Mouse (Mus musculus): ENCODE measurements around the gene Gab2. TPM values are rescaled to one million over a fixed set of nuclear protein-coding genes. Genes with fewer than 3 reads are reported as not detected.

The Gab2 gene
- total RNA-seq, 1 experiment, result 1.1 TPM

GRCm38 (mm10) chr7:97356253-97356652, 274.9 kb downstream of the Gab2 start:
- Histone ChIP-seq H3K36me3 (ENCODE audit: control insufficient read depth, insufficient read depth, low read length, poor library complexity, severe bottlenecking) (no peaks in the 10 kb centered on the region), H3K27ac (ENCODE audit: insufficient read depth, low read depth, low read length, poor library complexity, severe bottlenecking) (no peak overlapping the region), H3K4me1 (ENCODE audit: control insufficient read depth in 2 of 2, insufficient read depth in 2 of 2, low read length in 2 of 2, poor library complexity in 1 of 2) (peaks cover 0 to 2% of the 10 kb centered on the region in 2 experiments; a peak in 1 of 4 replicates), H3K9me3 (ENCODE audit: control insufficient read depth, insufficient read depth, low read depth, low read length) (no peaks in the 10 kb centered on the region), H3K9ac (ENCODE audit: insufficient read depth, low read depth, low read length, poor library complexity, severe bottlenecking) (no peak overlapping the region), H3K4me3 (ENCODE audit: insufficient read depth in 1 of 2, low read depth in 1 of 2, low read length in 2 of 2, poor library complexity in 1 of 2, severe bottlenecking in 1 of 2) (no peak overlapping the region)
- DNase-seq (ENCODE audit: low read depth, low spot score), result no peak
- in situ Hi-C loops (cut with MboI; ENCODE audit: low sequenced_read_pairs in 2 of 2, unreplicated experiment in 2 of 2), result no loop called here
- TF ChIP-seq CHD2 (IDR thresholded peaks at IDR 0.05; ENCODE audit: low read depth, low read length) (no peak), ZC3H11A (IDR thresholded peaks at IDR 0.05; ENCODE audit: borderline replicate concordance, low read depth, low read length) (no peak), HCFC1 (IDR thresholded peaks at IDR 0.05; ENCODE audit: borderline replicate concordance, insufficient read depth, low read length) (no peak), MAFK (IDR thresholded peaks at IDR 0.05; ENCODE audit: insufficient read depth, low read depth, low read length) (no peak), ZNF384 (IDR thresholded peaks at IDR 0.05; ENCODE audit: low read depth, low read length) (no peak)

GRCm38 (mm10) chr7:97356875-97357276, 275.5 kb downstream of the Gab2 start:
- DNase-seq (ENCODE audit: low read depth, low spot score), result no peak
- Histone ChIP-seq H3K4me3 (ENCODE audit: insufficient read depth in 1 of 2, low read depth in 1 of 2, low read length in 2 of 2, poor library complexity in 1 of 2, severe bottlenecking in 1 of 2) (no peak overlapping the region), H3K27ac (ENCODE audit: insufficient read depth, low read depth, low read length, poor library complexity, severe bottlenecking) (no peak overlapping the region), H3K4me1 (ENCODE audit: control insufficient read depth in 2 of 2, insufficient read depth in 2 of 2, low read length in 2 of 2, poor library complexity in 1 of 2) (peaks cover 0 to 2% of the 10 kb centered on the region in 2 experiments; a peak in 1 of 4 replicates), H3K9ac (ENCODE audit: insufficient read depth, low read depth, low read length, poor library complexity, severe bottlenecking) (no peak overlapping the region), H3K36me3 (ENCODE audit: control insufficient read depth, insufficient read depth, low read length, poor library complexity, severe bottlenecking) (no peaks in the 10 kb centered on the region), H3K9me3 (ENCODE audit: control insufficient read depth, insufficient read depth, low read depth, low read length) (no peaks in the 10 kb centered on the region)
- in situ Hi-C loops (cut with MboI; ENCODE audit: low sequenced_read_pairs in 2 of 2, unreplicated experiment in 2 of 2), result no loop called here
- TF ChIP-seq HCFC1 (IDR thresholded peaks at IDR 0.05; ENCODE audit: borderline replicate concordance, insufficient read depth, low read length) (no peak), CHD2 (IDR thresholded peaks at IDR 0.05; ENCODE audit: low read depth, low read length) (no peak), MAFK (IDR thresholded peaks at IDR 0.05; ENCODE audit: insufficient read depth, low read depth, low read length) (no peak), ZNF384 (IDR thresholded peaks at IDR 0.05; ENCODE audit: low read depth, low read length) (no peak), ZC3H11A (IDR thresholded peaks at IDR 0.05; ENCODE audit: borderline replicate concordance, low read depth, low read length) (no peak)

GRCm38 (mm10) chr7:97357840-97358239, 276.5 kb downstream of the Gab2 start:
- Histone ChIP-seq H3K9me3 (ENCODE audit: control insufficient read depth, insufficient read depth, low read depth, low read length) (no peaks in the 10 kb centered on the region), H3K4me3 (ENCODE audit: insufficient read depth in 1 of 2, low read depth in 1 of 2, low read length in 2 of 2, poor library complexity in 1 of 2, severe bottlenecking in 1 of 2) (no peak overlapping the region), H3K27ac (ENCODE audit: insufficient read depth, low read depth, low read length, poor library complexity, severe bottlenecking) (no peak overlapping the region), H3K4me1 (ENCODE audit: control insufficient read depth in 2 of 2, insufficient read depth in 2 of 2, low read length in 2 of 2, poor library complexity in 1 of 2) (peaks cover 0 to 2% of the 10 kb centered on the region in 2 experiments; a peak in 1 of 4 replicates), H3K36me3 (ENCODE audit: control insufficient read depth, insufficient read depth, low read length, poor library complexity, severe bottlenecking) (no peaks in the 10 kb centered on the region), H3K9ac (ENCODE audit: insufficient read depth, low read depth, low read length, poor library complexity, severe bottlenecking) (no peak overlapping the region)
- no peak for DNase-seq (ENCODE audit: low read depth, low spot score)
- TF ChIP-seq HCFC1 (IDR thresholded peaks at IDR 0.05; ENCODE audit: borderline replicate concordance, insufficient read depth, low read length) (no peak), ZC3H11A (IDR thresholded peaks at IDR 0.05; ENCODE audit: borderline replicate concordance, low read depth, low read length) (no peak), ZNF384 (IDR thresholded peaks at IDR 0.05; ENCODE audit: low read depth, low read length) (no peak), CHD2 (IDR thresholded peaks at IDR 0.05; ENCODE audit: low read depth, low read length) (no peak), MAFK (IDR thresholded peaks at IDR 0.05; ENCODE audit: insufficient read depth, low read depth, low read length) (no peak)
- in situ Hi-C loops (cut with MboI; ENCODE audit: low sequenced_read_pairs in 2 of 2, unreplicated experiment in 2 of 2), result no loop called here

GRCm38 (mm10) chr7:97358347-97358746, 277.0 kb downstream of the Gab2 start:
- no peak for DNase-seq (ENCODE audit: low read depth, low spot score)
- H3K4me1 ChIP-seq (ENCODE audit: control insufficient read depth in 2 of 2, insufficient read depth in 2 of 2, low read length in 2 of 2, poor library complexity in 1 of 2), result peaks cover 0 to 2% of the 10 kb centered on the region in 2 experiments; a peak in 1 of 4 replicates
- in situ Hi-C loops (cut with MboI; ENCODE audit: low sequenced_read_pairs in 2 of 2, unreplicated experiment in 2 of 2), result no loop called here
- no peak overlapping the region for H3K27ac ChIP-seq (ENCODE audit: insufficient read depth, low read depth, low read length, poor library complexity, severe bottlenecking)
- TF ChIP-seq ZC3H11A (IDR thresholded peaks at IDR 0.05; ENCODE audit: borderline replicate concordance, low read depth, low read length) (no peak), CHD2 (IDR thresholded peaks at IDR 0.05; ENCODE audit: low read depth, low read length) (no peak), HCFC1 (IDR thresholded peaks at IDR 0.05; ENCODE audit: borderline replicate concordance, insufficient read depth, low read length) (no peak), MAFK (IDR thresholded peaks at IDR 0.05; ENCODE audit: insufficient read depth, low read depth, low read length) (no peak), ZNF384 (IDR thresholded peaks at IDR 0.05; ENCODE audit: low read depth, low read length) (no peak)
- no peak overlapping the region for H3K9ac ChIP-seq (ENCODE audit: insufficient read depth, low read depth, low read length, poor library complexity, severe bottlenecking)
- no peaks in the 10 kb centered on the region for H3K9me3 ChIP-seq (ENCODE audit: control insufficient read depth, insufficient read depth, low read depth, low read length)
- H3K36me3 ChIP-seq (ENCODE audit: control insufficient read depth, insufficient read depth, low read length, poor library complexity, severe bottlenecking), result no peaks in the 10 kb centered on the region
- H3K4me3 ChIP-seq (ENCODE audit: insufficient read depth in 1 of 2, low read depth in 1 of 2, low read length in 2 of 2, poor library complexity in 1 of 2, severe bottlenecking in 1 of 2), result no peak overlapping the region

Other genes starting within 250 kb of the Gab2 start
- 9.0 and 11.5 TPM in 2 replicates for gene Nars2, start 130.1 kb upstream of the Gab2 start, total RNA-seq (2012; rRNA removed)

Data from ES-E14 (cell line).